Mouse (Mus musculus): ENCODE measurements around the gene Nox1.

- TF ChIP-seq EP300 (IDR thresholded peaks at IDR 0.05; ENCODE audit: insufficient read depth, low read depth, low read length) (no peak), POLR2A (IDR thresholded peaks at IDR 0.05; ENCODE audit: insufficient read depth, low read depth, low read length) (no peak)
Observed at GRCm38 (mm10) chrX:134170584-134170983, 51.2 kb downstream of the Nox1 start.

All from heart, adult 2 months (tissue).